Mouse (Mus musculus) liver, adult 2 months (tissue): ENCODE data around the gene Epop. TPM values are rescaled to one million over a fixed set of nuclear protein-coding genes. Genes with fewer than 3 reads are reported as not detected.

Experiments
- DNase-seq: peaks from one replicate; pipeline ENCODE4 v3.0.0-alpha.2; 2011; ENCODE audit warnings: low read depth, low spot score; ENCODE audit errors: extremely low read depth
- H3K27ac ChIP-seq: fragments of 200-500 bp; replicated peaks from 2 replicates; pipeline ENCODE4 v1.5.1; 2012; ENCODE audit warnings: low read depth, mild to moderate bottlenecking, control low read depth, inconsistent platforms, low read length; ENCODE audit not compliant: insufficient read depth
- H3K27me3 ChIP-seq: fragments of 200-500 bp; 2 replicates; pipeline ENCODE4 v1.6.1; 2012; ENCODE audit warnings: mild to moderate bottlenecking, moderate library complexity, low read length, inconsistent platforms; ENCODE audit not compliant: control insufficient read depth, insufficient read depth
- H3K36me3 ChIP-seq: fragments of 200-500 bp; 2 replicates; pipeline ENCODE4 v1.6.1; 2012; ENCODE audit warnings: low read length, inconsistent platforms; ENCODE audit not compliant: control insufficient read depth, insufficient read depth
- H3K4me1 ChIP-seq: fragments of 200-500 bp; 2 replicates; pipeline ENCODE4 v1.6.1; 2011; ENCODE audit warnings: low read length; ENCODE audit not compliant: control insufficient read depth, insufficient read depth
- H3K4me3 ChIP-seq: fragments of 200-500 bp; 2 replicates; pipeline ENCODE4 v1.5.1; 2011; ENCODE audit warnings: low read depth, mild to moderate bottlenecking, control low read depth, low read length, moderate library complexity; ENCODE audit not compliant: insufficient read depth
- H3K79me2 ChIP-seq: fragments of 200-500 bp; 2 replicates; pipeline ENCODE4 v1.6.1; 2012; ENCODE audit warnings: inconsistent platforms, mild to moderate bottlenecking, low read length, moderate library complexity; ENCODE audit not compliant: control insufficient read depth, insufficient read depth
- H3K9ac ChIP-seq: fragments of 200-500 bp; 2 replicates; pipeline ENCODE4 v1.6.1; 2012; ENCODE audit warnings: low read depth, mild to moderate bottlenecking, control low read depth, inconsistent platforms, low read length
- CTCF ChIP-seq: fragments of 200-500 bp; IDR thresholded peaks from 2 replicates; pipeline ENCODE4 v1.5.1; 2011; ENCODE audit warnings: low read depth, low read length, control low read depth
- POLR2A ChIP-seq: fragments of 200-500 bp; IDR thresholded peaks from 2 replicates; pipeline ENCODE4 v1.6.1; 2011; ENCODE audit warnings: low read length, control low read depth; ENCODE audit not compliant: insufficient read depth; ENCODE audit errors: extremely low read depth
- WGBS: fragments of 180-500 bp; shearing (Covaris S2); methylation state at CpG from one replicate; pipeline ENCODE4 v1.1.7; 2018; 5-methylcytosine and 5-hydroxymethylcytosine counted together
- polyA plus RNA-seq: library from polyadenylated mRNA; depleted of rRNA; stranded (reverse); fragments of >200 nt; gene quantifications from 2 replicates; pipeline ENCODE4 v1.2.3, GENCODE M21; 2012; rRNA removed
- total RNA-seq: library from RNA; depleted of rRNA; stranded (reverse); fragments of >200 nt; gene quantifications from 2 replicates; pipeline ENCODE4 v1.2.3, GENCODE M21; 2014; rRNA removed

The Epop gene
- total and polyA plus RNA-seq, 2 experiments = 0.37 to 2.5 TPM

- no peak for DNase-seq
- Histone ChIP-seq H3K36me3 (no peaks in the 10 kb centered on the region), H3K79me2 (no peaks in the 10 kb centered on the region), H3K27me3 (peaks cover 7% of the 10 kb centered on the region), H3K27ac (no peak overlapping the region), H3K4me3 (no peak overlapping the region), H3K4me1 (no peaks in the 10 kb centered on the region), H3K9ac (no peak overlapping the region)
- TF ChIP-seq CTCF = no peak
- no peak for TF ChIP-seq POLR2A
- 42% methylated on average over 10 of the region's 10 CpGs for WGBS
Measured at GRCm38 (mm10) chr11:97579088-97579857, 50.2 kb downstream of the Epop start.

GRCm38 (mm10) chr11:97578286-97578685, 51.2 kb downstream of the Epop start:
- Histone ChIP-seq H3K4me3 (no peak overlapping the region), H3K9ac (no peak overlapping the region), H3K79me2 (no peaks in the 10 kb centered on the region), H3K27ac (no peak overlapping the region), H3K27me3 (peaks cover 7% of the 10 kb centered on the region), H3K4me1 (no peaks in the 10 kb centered on the region), H3K36me3 (no peaks in the 10 kb centered on the region)
- TF ChIP-seq CTCF (no peak), POLR2A (no peak)
- no peak for DNase-seq
- 56% methylated on average over 2 of the region's 2 CpGs for whole genome bisulfite sequencing

Other genes with a start within 250 kb of the Epop start
- 2.8 and 4.5 TPM in 2 replicates for gene Arhgap23, start 214.2 kb downstream of the Epop start, total RNA-seq
- 11.3 and 13.6 TPM in 2 replicates for gene Arhgap23, start 214.2 kb downstream of the Epop start, polyA plus RNA-seq
- gene 4933428G20Rik, start 129.4 kb downstream of the Epop start, total RNA-seq = not detected in 2 replicates
- not detected in 2 replicates for gene 4933428G20Rik, start 129.4 kb downstream of the Epop start, polyA plus RNA-seq
- under 0.01 and 0.20 TPM in 2 replicates for gene Srcin1, start 53.5 kb downstream of the Epop start, total RNA-seq
- 0.06 and 0.12 TPM in 2 replicates for gene Srcin1, start 53.5 kb downstream of the Epop start, polyA plus RNA-seq
- gene Mllt6, start 33.7 kb upstream of the Epop start, total RNA-seq = 3.8 and 6.0 TPM in 2 replicates
- gene Mllt6, start 33.7 kb upstream of the Epop start, polyA plus RNA-seq = 8.9 and 11.2 TPM in 2 replicates
- gene Cisd3, start 56.1 kb upstream of the Epop start, total RNA-seq = 35.7 and 41.0 TPM in 2 replicates
- gene Cisd3, start 56.1 kb upstream of the Epop start, polyA plus RNA-seq = 73.6 and 94.5 TPM in 2 replicates
- 0.34 and 0.37 TPM in 2 replicates for gene Pcgf2, start 70.8 kb upstream of the Epop start, total RNA-seq
- 5.6 and 12.0 TPM in 2 replicates for gene Pcgf2, start 70.8 kb upstream of the Epop start, polyA plus RNA-seq
- gene Psmb3, start 73.7 kb upstream of the Epop start, total RNA-seq = 281 and 313 TPM in 2 replicates
- gene Psmb3, start 73.7 kb upstream of the Epop start, polyA plus RNA-seq = 299 and 334 TPM in 2 replicates
- 4.1 and 5.5 TPM in 2 replicates for gene Pip4k2b, start 115.0 kb upstream of the Epop start, total RNA-seq
- gene Pip4k2b, start 115.0 kb upstream of the Epop start, polyA plus RNA-seq = 10.8 and 11.0 TPM in 2 replicates
- gene Cwc25, start 136.9 kb upstream of the Epop start, total RNA-seq = 5.8 and 6.8 TPM in 2 replicates
- gene Cwc25, start 136.9 kb upstream of the Epop start, polyA plus RNA-seq = 6.2 and 6.3 TPM in 2 replicates
- gene 1700001P01Rik, start 146.2 kb upstream of the Epop start, total RNA-seq = not detected in 2 replicates
- gene 1700001P01Rik, start 146.2 kb upstream of the Epop start, polyA plus RNA-seq = not detected in 2 replicates
- gene Rpl23, start 152.7 kb upstream of the Epop start, total RNA-seq = 240 and 283 TPM in 2 replicates
- 68.5 and 71.4 TPM in 2 replicates for gene Rpl23, start 152.7 kb upstream of the Epop start, polyA plus RNA-seq
- gene Lasp1, start 169.3 kb upstream of the Epop start, total RNA-seq = 23.3 and 33.3 TPM in 2 replicates
- 80.5 and 85.4 TPM in 2 replicates for gene Lasp1, start 169.3 kb upstream of the Epop start, polyA plus RNA-seq
- 0.09 and 0.27 TPM in 2 replicates for gene B230217C12Rik, start 211.1 kb upstream of the Epop start, total RNA-seq
- 0.14 and 0.29 TPM in 2 replicates for gene B230217C12Rik, start 211.1 kb upstream of the Epop start, polyA plus RNA-seq